Mouse (Mus musculus) ES-Bruce4 (cell line): ENCODE results near the gene Erc2. TPM values are rescaled to one million over a fixed set of nuclear protein-coding genes. Genes with fewer than 3 reads are reported as not detected.
"Not testable (repeated sequence)": the region's sequence is repeated elsewhere in the genome, so short reads cannot be mapped to it uniquely, and the experiment has no call there.

Source experiments
- H3K27ac ChIP-seq: 2 replicates; pipeline ENCODE4 v1.5.1; 2012; ENCODE audit warnings: low read length, inconsistent platforms; ENCODE audit not compliant: insufficient read depth
- H3K27me3 ChIP-seq: 2 replicates; pipeline ENCODE4 v1.6.1; 2012; ENCODE audit warnings: mild to moderate bottlenecking, low read length, inconsistent platforms; ENCODE audit not compliant: control insufficient read depth, poor library complexity, insufficient read depth, severe bottlenecking
- H3K36me3 ChIP-seq: 2 replicates; pipeline ENCODE4 v1.6.1; 2012; ENCODE audit warnings: inconsistent platforms, mild to moderate bottlenecking, low read length, moderate library complexity; ENCODE audit not compliant: control insufficient read depth, poor library complexity, insufficient read depth, severe bottlenecking
- H3K4me1 ChIP-seq: one replicate; pipeline ENCODE4 v1.8.1; 2011; ENCODE audit warnings: low read length; ENCODE audit not compliant: control insufficient read depth, insufficient read depth
- H3K4me3 ChIP-seq: 2 replicates; pipeline ENCODE4 v1.5.1; 2011; ENCODE audit warnings: low read depth, mild to moderate bottlenecking, low read length
- H3K9ac ChIP-seq: 2 replicates; pipeline ENCODE4 v1.6.1; 2012; ENCODE audit warnings: low read depth, mild to moderate bottlenecking, inconsistent platforms; ENCODE audit not compliant: poor library complexity, severe bottlenecking
- H3K9me3 ChIP-seq: replicated peaks from 2 replicates; pipeline ENCODE4 v1.6.1; 2012; ENCODE audit warnings: mild to moderate bottlenecking, low read length, inconsistent platforms; ENCODE audit not compliant: control insufficient read depth, poor library complexity, insufficient read depth, severe bottlenecking
- CTCF ChIP-seq: IDR thresholded peaks from one replicate; pipeline ENCODE4 v1.8.1; 2011; ENCODE audit warnings: low read depth, low read length
- EP300 ChIP-seq: IDR thresholded peaks from 2 replicates; pipeline ENCODE4 v1.6.1; 2011; ENCODE audit warnings: low read depth, low read length; ENCODE audit not compliant: insufficient read depth
- POLR2A ChIP-seq: IDR thresholded peaks from one replicate; pipeline ENCODE4 v1.8.1; 2011; ENCODE audit warnings: low read length; ENCODE audit not compliant: insufficient read depth
- polyA plus RNA-seq: library from polyadenylated mRNA; stranded (reverse); fragments of >200 nt; gene quantifications from 2 replicates; pipeline ENCODE4 v1.2.4, GENCODE M21; 2011; ENCODE audit warnings: low read depth; ENCODE audit not compliant: missing spikeins, insufficient read depth, insufficient read length

Erc2 gene
- polyA plus RNA-seq, 1 experiment, result 10.0 TPM

DNA sequence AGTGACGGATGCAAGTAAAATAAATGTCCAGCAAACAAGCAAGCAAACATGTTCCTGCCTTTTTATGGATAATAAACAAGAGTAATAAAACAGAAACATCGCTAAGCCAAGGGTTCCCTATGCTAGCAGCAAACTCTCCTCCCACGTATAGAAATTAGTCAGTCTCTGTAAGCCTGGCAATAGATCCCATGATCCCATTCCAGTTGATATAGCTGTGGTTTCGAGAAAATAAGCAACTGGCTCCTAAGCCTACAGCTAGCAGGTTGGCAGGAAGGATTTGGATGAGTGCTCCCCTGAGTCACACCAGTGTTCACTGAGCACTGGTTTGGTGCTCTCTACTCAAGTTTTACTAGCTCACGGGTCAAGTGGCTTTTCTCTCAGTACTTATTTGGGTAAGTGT lies 259.7 kb downstream of the Erc2 start:
- Histone ChIP-seq H3K27me3 (no peaks in the 10 kb centered on the region), H3K4me1 (no peaks in the 10 kb centered on the region), H3K9me3 (no peaks in the 10 kb centered on the region), H3K27ac (no peak overlapping the region), H3K36me3 (no peaks in the 10 kb centered on the region), H3K9ac (no peak overlapping the region), H3K4me3 (no peak overlapping the region)
- TF ChIP-seq EP300 (no peak), POLR2A (no peak), CTCF (no peak)

GRCm38 (mm10) chr14:27886337-27886736 lies 264.1 kb downstream of the Erc2 start:
- H3K27me3 ChIP-seq, H3K9ac ChIP-seq, H3K27ac ChIP-seq, H3K36me3 ChIP-seq, H3K9me3 ChIP-seq, H3K4me3 ChIP-seq, H3K4me1 ChIP-seq: not testable (repeated sequence)

DNA sequence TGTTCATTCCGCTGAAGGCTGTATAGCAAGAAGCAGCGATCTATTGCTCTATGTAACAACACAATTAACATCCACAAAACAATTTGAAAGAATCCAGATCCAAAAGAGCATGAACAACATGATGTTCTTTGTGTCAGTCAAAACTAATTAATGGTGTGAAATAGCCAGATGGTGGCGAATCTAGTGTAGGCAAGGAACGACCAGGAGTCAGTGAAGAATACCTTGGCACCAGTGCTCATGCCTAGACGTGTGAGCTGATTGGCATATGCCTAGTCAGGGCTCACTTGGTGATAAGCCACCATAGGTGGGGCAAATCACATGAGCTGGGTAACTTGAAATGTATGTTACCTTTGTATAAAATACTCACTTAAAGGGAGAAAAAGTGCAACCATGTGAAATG lies 265.3 kb downstream of the Erc2 start:
- no peak overlapping the region for H3K27ac ChIP-seq
- TF ChIP-seq POLR2A, result no peak
- TF ChIP-seq CTCF, result no peak
- TF ChIP-seq EP300, result no peak
- no peak overlapping the region for H3K4me3 ChIP-seq
- no peaks in the 10 kb centered on the region for H3K9me3 ChIP-seq
- no peaks in the 10 kb centered on the region for H3K36me3 ChIP-seq
- no peaks in the 10 kb centered on the region for H3K4me1 ChIP-seq
- H3K9ac ChIP-seq, result no peak overlapping the region
- no peaks in the 10 kb centered on the region for H3K27me3 ChIP-seq

DNA sequence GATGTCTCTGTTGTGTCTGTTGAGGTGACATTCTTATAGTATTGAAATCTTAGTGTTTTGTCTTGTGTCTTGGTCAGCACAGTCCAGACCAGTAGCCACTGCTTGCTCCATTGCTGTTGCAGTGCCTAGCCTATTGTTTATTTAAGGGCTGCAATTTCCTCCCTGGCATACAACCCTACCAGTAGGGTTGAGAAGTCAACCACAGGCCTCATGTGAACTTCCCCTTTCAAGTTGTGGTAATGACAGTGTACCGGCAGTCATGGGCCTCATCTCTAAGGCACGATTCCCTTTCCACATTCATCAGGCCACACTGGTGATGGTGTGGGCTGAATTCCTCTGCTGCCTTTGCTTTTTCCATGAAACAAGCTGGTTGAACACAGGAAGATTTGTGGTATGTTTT lies 267.4 kb downstream of the Erc2 start:
- Histone ChIP-seq H3K36me3 (no peaks in the 10 kb centered on the region), H3K9me3 (no peaks in the 10 kb centered on the region), H3K4me1 (no peaks in the 10 kb centered on the region), H3K27me3 (no peaks in the 10 kb centered on the region), H3K4me3 (no peak overlapping the region), H3K9ac (no peak overlapping the region), H3K27ac (no peak overlapping the region)
- TF ChIP-seq EP300, result no peak
- no peak for TF ChIP-seq POLR2A
- no peak for TF ChIP-seq CTCF

GRCm38 (mm10) chr14:27892416-27892815 lies 270.2 kb downstream of the Erc2 start:
- Histone ChIP-seq H3K36me3 (no peaks in the 10 kb centered on the region), H3K4me1 (no peaks in the 10 kb centered on the region), H3K27me3 (no peaks in the 10 kb centered on the region), H3K4me3 (no peak overlapping the region), H3K9me3 (no peaks in the 10 kb centered on the region), H3K27ac (no peak overlapping the region), H3K9ac (no peak overlapping the region)
- TF ChIP-seq EP300 (no peak), POLR2A (no peak), CTCF (no peak)

GRCm38 (mm10) chr14:27901772-27902171 lies 279.5 kb downstream of the Erc2 start:
- Histone ChIP-seq H3K27me3 (no peaks in the 10 kb centered on the region), H3K36me3 (no peaks in the 10 kb centered on the region), H3K4me1 (no peaks in the 10 kb centered on the region), H3K9me3 (no peaks in the 10 kb centered on the region), H3K4me3 (no peak overlapping the region), H3K27ac (no peak overlapping the region), H3K9ac (no peak overlapping the region)
- TF ChIP-seq CTCF (no peak), POLR2A (no peak), EP300 (no peak)
